Mouse (Mus musculus) heart, postnatal 10 days (tissue): ENCODE results near the gene Cd72. TPM values are rescaled to one million over a fixed set of nuclear protein-coding genes. Genes with fewer than 3 reads are reported as not detected.

Source experiments
- DNase-seq, 2 experiments: peaks; one replicate each; pipeline ENCODE4 v3.0.0; 2021
- intact Hi-C: fragments of 180-260 bp; cut with DNase I; formaldehyde crosslinking; loops from one replicate; pipeline ENCODE4 v1.15.1; 2025
- total RNA-seq, 2 experiments: library from RNA; stranded (reverse); gene quantifications; 2 replicates each; pipeline ENCODE4 v1.2.3; 2021

The Cd72 gene
- total RNA-seq, 2 experiments from 2014 or later, result 0.45 to 0.60 TPM

GRCm38 (mm10) chr4:43407071-43407920 is 47.1 kb downstream of the Cd72 start:
- intact Hi-C loops, result loop anchor here (1.0 to 2.0 kb wide), 2 partner anchors 12 to 24 kb away; no protein-coding TSS in a partner anchor

GRCm38 (mm10) chr4:43406162-43406971 is 48.1 kb downstream of the Cd72 start:
- intact Hi-C loops, result loop anchor here (2.0 kb wide), 1 partner anchor 24 kb away; no protein-coding TSS in a partner anchor
- DNase-seq, result peak; percentile 89 to 90

More at GRCm38 (mm10) chr4:43407071-43407920, 47.1 kb downstream of the Cd72 start:
- DNase-seq, result no peak

- DNase-seq, result no peak
- intact Hi-C loops, result no loop called here
These were observed 49.7 kb downstream of the Cd72 start for GRCm38 (mm10) chr4:43404697-43405096.

GRCm38 (mm10) chr4:43402212-43402611 is 52.2 kb downstream of the Cd72 start:
- intact Hi-C loops, result no loop called here

GRCm38 (mm10) chr4:43401486-43401885 is 52.9 kb downstream of the Cd72 start:
- intact Hi-C loops, result no loop called here
- DNase-seq, result no peak

More at GRCm38 (mm10) chr4:43402212-43402611, 52.2 kb downstream of the Cd72 start:
- peak; percentile 60 to 66 for DNase-seq

- intact Hi-C loops, result no loop called here
- DNase-seq, result peak; percentile 44 to 54
These were observed 53.5 kb downstream of the Cd72 start for GRCm38 (mm10) chr4:43400976-43401375.

- peak; percentile 74 to 79 for DNase-seq
- intact Hi-C loops, result no loop called here
These were observed 54.9 kb downstream of the Cd72 start for GRCm38 (mm10) chr4:43399391-43400131.

GRCm38 (mm10) chr4:43398829-43399331 is 55.5 kb downstream of the Cd72 start:
- intact Hi-C loops, result no loop called here

GRCm38 (mm10) chr4:43398014-43398413 is 56.4 kb downstream of the Cd72 start:
- no peak for DNase-seq
- intact Hi-C loops, result no loop called here

More at GRCm38 (mm10) chr4:43398829-43399331, 55.5 kb downstream of the Cd72 start:
- DNase-seq, result peak; percentile 75 to 78

Other genes starting within 250 kb of the Cd72 start
- gene Atp8b5, start 187.5 kb downstream of the Cd72 start, total RNA-seq, result under 1 TPM in 1 of 2 experiments, not detected in 1; 0.17 TPM
- gene Rusc2, start 72.6 kb downstream of the Cd72 start, total RNA-seq, result 10 to 100 TPM; 42.9 to 61.4 TPM
- gene Fam166b, start 25.5 kb downstream of the Cd72 start, total RNA-seq, result under 1 TPM in 1 of 2 experiments, not detected in 1; 0.62 TPM
- 10 to 100 TPM; 42.3 to 42.6 TPM for gene Tesk1, start 12.7 kb downstream of the Cd72 start, total RNA-seq
- under 1 TPM in 1 of 2 experiments, not detected in 1; 0.38 TPM for gene Sit1, start 29.1 kb upstream of the Cd72 start, total RNA-seq
- 10 to 100 TPM; 26.1 to 27.3 TPM for gene Ccdc107, start 38.3 kb upstream of the Cd72 start, total RNA-seq
- 1 to 10 TPM; 4.0 to 5.2 TPM for gene Arhgef39, start 45.1 kb upstream of the Cd72 start, total RNA-seq
- gene Car9, start 52.3 kb upstream of the Cd72 start, total RNA-seq, result under 1 TPM; 0.30 to 0.79 TPM
- gene Tpm2, start 69.1 kb upstream of the Cd72 start, total RNA-seq, result 10 to 100 TPM; 55.5 to 57.3 TPM
- 10 to 100 TPM; 57.2 to 61.8 TPM for gene Creb3, start 107.7 kb upstream of the Cd72 start, total RNA-seq
- 100 to 1,000 TPM; 147 to 167 TPM for gene Tln1, start 108.1 kb upstream of the Cd72 start, total RNA-seq
- gene Rgp1, start 124.1 kb upstream of the Cd72 start, total RNA-seq, result 10 to 100 TPM; 42.1 to 45.5 TPM
- gene Gba2, start 124.2 kb upstream of the Cd72 start, total RNA-seq, result 10 to 100 TPM; 15.4 to 15.6 TPM
- under 1 TPM; 0.36 to 0.37 TPM for gene Msmp, start 129.9 kb upstream of the Cd72 start, total RNA-seq
- 10 to 100 TPM; 42.9 to 45.1 TPM for gene Npr2, start 177.3 kb upstream of the Cd72 start, total RNA-seq
- under 1 TPM; 0.19 to 0.52 TPM for gene Spag8, start 199.0 kb upstream of the Cd72 start, total RNA-seq
- 100 to 1,000 TPM; 110 to 112 TPM for gene Hint2, start 201.8 kb upstream of the Cd72 start, total RNA-seq
- 10 to 100 TPM; 15.0 to 15.2 TPM for gene Tmem8b, start 214.3 kb upstream of the Cd72 start, total RNA-seq
- under 1 TPM; 0.25 to 0.26 TPM for gene Fam221b, start 214.5 kb upstream of the Cd72 start, total RNA-seq
- not detected for gene Olfr70, start 246.2 kb upstream of the Cd72 start, total RNA-seq